Mouse (Mus musculus): ENCODE measurements around the gene Nrn1l.

The Nrn1l gene

GRCm38 (mm10) chr8:105893339-105893738 is at the start of gene Nrn1l:
Gene Nrn1l, plus strand, starts transcription at chr8:105893567.
- CTCF ChIA-PET, result no interaction called here

GRCm38 (mm10) chr8:105846678-105847077 is 46.7 kb upstream of the Nrn1l start:
- CTCF ChIA-PET, result no interaction called here

GRCm38 (mm10) chr8:105850014-105850413 is 43.4 kb upstream of the Nrn1l start:
- CTCF ChIA-PET, result interaction anchor here (0.6 kb wide), 3 partner anchors 89 to 270 kb away, joined by 5 to 10 read pairs (median 7); no protein-coding TSS in a partner anchor

- CTCF ChIA-PET, result interaction anchor here (0.6 to 0.7 kb wide), 3 partner anchors 88 to 270 kb away, joined by 7 to 14 read pairs (median 10); no protein-coding TSS in a partner anchor
Observed at GRCm38 (mm10) chr8:105850611-105851010, 42.8 kb upstream of the Nrn1l start.

- CTCF ChIA-PET, result no interaction called here
Observed at GRCm38 (mm10) chr8:105851651-105852143, 41.7 kb upstream of the Nrn1l start.

GRCm38 (mm10) chr8:105852146-105852729 is 41.1 kb upstream of the Nrn1l start:
- CTCF ChIA-PET, result no interaction called here

- CTCF ChIA-PET, result no interaction called here
Observed at GRCm38 (mm10) chr8:105853178-105853577, 40.2 kb upstream of the Nrn1l start, which contains the start of gene Cenpt. Gene Cenpt, minus strand, starts transcription at chr8:105853278.

GRCm38 (mm10) chr8:105854303-105854702 is 39.1 kb upstream of the Nrn1l start:
- CTCF ChIA-PET, result interaction anchor here (0.6 to 0.7 kb wide), 4 partner anchors 19 to 223 kb away, joined by 3 to 16 read pairs (median 6); no protein-coding TSS in a partner anchor

- CTCF ChIA-PET, result interaction anchor here (0.6 to 0.7 kb wide), 4 partner anchors 19 to 223 kb away, joined by 3 to 16 read pairs (median 6); no protein-coding TSS in a partner anchor
Observed at GRCm38 (mm10) chr8:105854715-105855216, 38.6 kb upstream of the Nrn1l start, which contains the start of gene Thap11. Gene Thap11, plus strand, starts transcription at chr8:105855132.

- CTCF ChIA-PET, result no interaction called here
Observed at GRCm38 (mm10) chr8:105855248-105856167, 37.9 kb upstream of the Nrn1l start.

GRCm38 (mm10) chr8:105856168-105856835 is 37.1 kb upstream of the Nrn1l start:
- CTCF ChIA-PET, result no interaction called here

- CTCF ChIA-PET, result no interaction called here
Observed at GRCm38 (mm10) chr8:105858495-105858894, 34.9 kb upstream of the Nrn1l start.

GRCm38 (mm10) chr8:105859314-105859713 is 34.1 kb upstream of the Nrn1l start:
- CTCF ChIA-PET, result no interaction called here

GRCm38 (mm10) chr8:105860143-105860981 is 33.0 kb upstream of the Nrn1l start, which contains the start of gene Nutf2:
Gene Nutf2, plus strand, starts transcription at chr8:105860580.
- CTCF ChIA-PET, result interaction anchor here (1.3 kb wide), 1 partner anchor 26 kb away, joined by 6 read pairs; no protein-coding TSS in a partner anchor

- CTCF ChIA-PET, result no interaction called here
Observed at GRCm38 (mm10) chr8:105861951-105862350, 31.4 kb upstream of the Nrn1l start.

- CTCF ChIA-PET, result no interaction called here
Observed at GRCm38 (mm10) chr8:105866364-105867029, 26.9 kb upstream of the Nrn1l start.

- CTCF ChIA-PET, result no interaction called here
Observed at GRCm38 (mm10) chr8:105874301-105874700, 19.1 kb upstream of the Nrn1l start.

- CTCF ChIA-PET, result no interaction called here
Observed at GRCm38 (mm10) chr8:105880754-105881520, 12.4 kb upstream of the Nrn1l start, which contains the start of gene Edc4. Gene Edc4, plus strand, starts transcription at chr8:105880881.
